Mouse (Mus musculus) neural tube, embryonic 10.5 days (tissue): Measurements from ENCODE around the gene Pak7.

Experiments
- DNase-seq: peaks from one replicate; pipeline ENCODE4 v3.0.0-alpha.2; 2017; ENCODE audit warnings: low spot score; ENCODE audit errors: extremely low spot score

Gene Pak7

DNA sequence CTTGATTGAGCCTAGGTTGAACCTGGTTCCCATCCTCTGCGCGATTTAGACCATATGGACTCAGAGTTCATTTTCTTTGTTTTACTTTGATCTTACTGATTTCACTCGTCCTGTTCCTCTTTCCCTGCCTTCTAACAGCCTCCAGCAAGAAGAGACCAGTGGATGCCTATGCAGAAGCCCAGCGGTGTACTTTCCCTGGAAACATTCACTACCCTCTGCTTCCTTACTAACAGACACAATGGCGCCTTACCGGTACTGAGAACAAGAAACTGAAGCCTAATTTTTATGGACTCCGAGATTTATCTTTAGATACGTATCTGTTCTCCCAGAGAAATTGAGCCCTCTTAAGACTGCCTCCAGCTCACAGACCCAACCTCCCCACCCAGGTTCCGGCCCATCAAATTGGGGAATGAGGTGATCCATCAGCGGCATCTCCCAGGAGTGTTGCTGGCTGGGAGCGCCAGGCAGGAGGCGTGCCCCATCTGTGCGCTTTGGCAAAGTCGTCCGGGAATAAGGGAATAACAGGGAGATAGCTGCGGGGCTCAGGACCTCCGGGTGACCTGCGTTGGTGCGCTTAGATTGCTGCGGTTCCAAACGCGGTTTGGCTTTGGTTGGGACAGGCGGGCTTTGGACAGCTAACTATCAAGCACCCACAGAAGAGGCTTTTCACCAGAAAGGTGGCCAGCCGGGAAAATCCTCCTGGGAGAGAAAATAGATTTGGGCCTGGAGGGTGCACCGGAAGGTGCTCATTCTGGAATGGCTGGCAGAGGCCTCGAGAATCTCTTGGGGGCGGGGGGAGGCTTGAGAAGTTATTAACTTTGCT lies 336.8 kb downstream of the Pak7 start:
- peak; percentile 42 for DNase-seq

DNA sequence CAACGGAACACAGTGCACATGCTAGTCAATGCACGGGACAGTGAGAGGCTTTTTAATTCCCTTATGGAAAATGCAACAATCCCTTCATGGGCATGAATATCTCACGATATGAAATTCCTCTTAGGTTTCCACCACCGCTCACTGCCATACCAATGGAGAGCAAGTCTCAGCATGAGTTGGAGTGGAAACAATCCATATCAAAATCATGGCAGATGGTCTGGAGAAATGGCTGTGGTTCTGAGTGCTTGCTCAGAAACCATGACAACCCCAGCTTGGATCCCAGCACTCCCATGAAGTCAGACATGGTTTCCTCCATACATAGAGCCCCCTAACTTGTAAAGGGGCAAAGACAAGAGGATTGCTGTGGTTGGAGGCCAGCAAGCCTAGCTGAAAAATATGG lies 339.3 kb downstream of the Pak7 start:
- no peak for DNase-seq
